Mouse (Mus musculus): ENCODE data around the gene Tsc22d2. TPM values are rescaled to one million over a fixed set of nuclear protein-coding genes. Genes with fewer than 3 reads are reported as not detected.

Tsc22d2 gene
- 7.2 and 9.6 TPM in 2 replicates for polyA plus RNA-seq (2015; fragmentation: Nextera tagmentation; extraction: Ambion mirVana)

- peak; percentile 92 for DNase-seq (ENCODE audit: low spot score)
Measured at GRCm38 (mm10) chr3:58414234-58414938, at the start of gene Tsc22d2. TSS of gene Tsc22d2 (plus strand) at chr3:58414715.

- no peak for DNase-seq (ENCODE audit: low spot score)
Measured at GRCm38 (mm10) chr3:58366756-58367155, 47.8 kb upstream of the Tsc22d2 start.

- no peak for DNase-seq (ENCODE audit: low spot score)
Measured at GRCm38 (mm10) chr3:58370811-58371210, 43.7 kb upstream of the Tsc22d2 start.

GRCm38 (mm10) chr3:58372066-58372904 lies 42.2 kb upstream of the Tsc22d2 start:
- no peak for DNase-seq (ENCODE audit: low spot score)

GRCm38 (mm10) chr3:58372905-58373208 lies 41.7 kb upstream of the Tsc22d2 start:
- no peak for DNase-seq (ENCODE audit: low spot score)

GRCm38 (mm10) chr3:58374281-58374680 lies 40.2 kb upstream of the Tsc22d2 start:
- DNase-seq (ENCODE audit: low spot score) = no peak

DNA sequence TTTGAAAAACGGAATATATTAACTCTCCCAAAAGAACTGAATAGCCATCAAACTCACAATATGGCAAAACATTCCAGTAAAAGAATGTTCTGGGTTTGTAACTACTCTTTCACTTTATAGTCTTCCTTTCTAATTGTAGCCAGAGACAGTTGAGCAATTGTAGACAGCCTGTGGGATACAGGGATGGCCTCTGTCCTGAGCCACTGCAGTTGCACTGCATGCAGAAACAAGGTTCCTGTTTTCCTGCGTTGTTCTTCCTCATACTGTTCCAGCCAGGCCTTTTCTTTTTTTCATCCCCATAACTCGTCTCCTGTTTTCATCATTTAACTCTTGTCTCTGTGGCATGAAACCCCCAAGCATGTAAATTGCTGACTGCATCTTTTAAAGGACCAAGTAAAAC lies 37.8 kb upstream of the Tsc22d2 start:
- DNase-seq (ENCODE audit: low spot score) = no peak

DNA sequence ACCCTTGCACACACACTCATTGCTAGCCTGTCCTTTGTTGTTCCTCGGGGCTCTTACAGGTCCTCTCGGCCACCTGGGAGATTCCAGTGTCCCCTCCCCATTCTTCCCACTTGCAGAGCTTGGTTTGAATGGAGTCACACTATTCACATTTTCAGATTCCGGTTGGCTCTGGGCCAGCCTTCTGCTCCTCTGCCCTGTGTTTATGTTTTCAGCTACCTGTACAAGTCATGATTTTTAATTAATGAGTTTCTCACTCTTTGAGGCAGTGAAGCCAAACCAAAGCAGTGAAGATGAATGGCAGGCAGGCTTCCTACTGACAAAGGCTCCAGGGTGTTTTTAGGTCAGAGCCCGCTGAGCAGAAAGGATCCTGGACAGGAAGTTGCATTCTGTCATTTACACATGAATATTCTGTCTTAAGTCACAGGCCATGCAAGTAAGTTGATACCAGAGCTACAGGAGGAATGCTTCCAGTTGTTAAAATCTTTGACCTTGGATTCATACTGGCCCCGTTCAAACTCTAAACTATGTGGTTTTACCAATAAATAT lies 36.9 kb upstream of the Tsc22d2 start:
- no peak for DNase-seq (ENCODE audit: low spot score)

DNA sequence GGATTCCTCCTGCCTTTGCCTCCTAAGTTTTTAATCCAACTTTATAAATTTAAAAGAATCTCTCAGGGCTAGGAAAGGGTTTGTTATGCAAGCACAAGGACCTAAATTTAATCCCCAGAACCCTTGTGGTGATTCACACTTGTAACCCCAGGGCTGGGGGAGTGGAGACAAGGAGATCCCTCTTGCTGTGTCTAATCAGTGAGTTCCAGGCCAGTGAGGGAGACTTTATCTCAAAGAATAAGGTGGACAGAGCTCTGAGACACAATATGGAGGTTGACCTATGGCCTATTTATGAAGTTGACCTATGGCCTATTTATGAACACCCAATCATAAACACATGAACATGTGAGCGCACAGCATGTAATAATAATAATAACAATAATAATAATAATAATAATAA lies 31.8 kb upstream of the Tsc22d2 start:
- no peak for DNase-seq (ENCODE audit: low spot score)

GRCm38 (mm10) chr3:58385060-58385459 lies 29.5 kb upstream of the Tsc22d2 start:
- no peak for DNase-seq (ENCODE audit: low spot score)

- no peak for DNase-seq (ENCODE audit: low spot score)
Measured at GRCm38 (mm10) chr3:58388731-58389130, 25.8 kb upstream of the Tsc22d2 start.

GRCm38 (mm10) chr3:58398541-58398940 lies 16.0 kb upstream of the Tsc22d2 start:
- DNase-seq (ENCODE audit: low spot score) = no peak

DNA sequence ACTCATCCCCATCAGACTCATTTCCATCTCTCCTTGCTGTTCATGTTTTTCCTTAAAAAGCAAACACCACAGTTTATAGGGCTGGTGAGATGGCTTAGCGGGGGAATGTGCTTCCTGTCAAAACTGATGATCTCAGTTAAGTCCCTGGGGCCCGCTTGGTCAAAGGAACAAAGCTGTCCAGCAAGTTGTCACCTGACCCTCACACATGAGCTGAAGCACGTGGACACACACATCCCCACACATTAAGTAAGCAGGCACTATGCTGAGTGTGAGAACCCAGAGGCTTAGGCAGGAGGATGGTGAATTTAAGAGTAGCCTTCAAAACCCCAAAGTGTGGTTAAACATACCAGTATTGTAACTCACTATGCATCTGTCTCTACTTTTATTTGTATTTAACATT lies 14.6 kb upstream of the Tsc22d2 start:
- DNase-seq (ENCODE audit: low spot score) = no peak

GRCm38 (mm10) chr3:58411669-58412068 lies 2.8 kb upstream of the Tsc22d2 start:
- DNase-seq (ENCODE audit: low spot score) = no peak

DNA sequence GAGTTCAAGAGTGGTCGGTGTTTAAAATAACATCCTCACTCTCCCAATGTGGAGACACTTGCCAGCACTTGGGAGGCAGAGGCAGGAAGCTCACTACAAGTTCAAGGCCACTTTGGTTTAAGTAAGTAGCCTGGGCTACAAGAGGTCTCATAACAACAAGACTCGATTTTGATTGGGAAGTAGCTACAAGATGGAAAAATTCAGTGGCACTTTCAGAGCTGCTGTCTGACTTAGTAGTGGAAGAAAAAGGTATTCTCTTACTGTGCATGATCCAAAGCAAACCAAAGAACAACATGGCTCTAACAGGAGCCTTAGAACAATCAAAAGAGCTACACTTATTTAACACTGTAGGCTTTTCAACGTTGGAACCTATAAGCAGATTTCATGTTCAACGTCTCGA lies 844 bp upstream of the Tsc22d2 start:
- DNase-seq (ENCODE audit: low spot score) = peak; percentile 28

DNA sequence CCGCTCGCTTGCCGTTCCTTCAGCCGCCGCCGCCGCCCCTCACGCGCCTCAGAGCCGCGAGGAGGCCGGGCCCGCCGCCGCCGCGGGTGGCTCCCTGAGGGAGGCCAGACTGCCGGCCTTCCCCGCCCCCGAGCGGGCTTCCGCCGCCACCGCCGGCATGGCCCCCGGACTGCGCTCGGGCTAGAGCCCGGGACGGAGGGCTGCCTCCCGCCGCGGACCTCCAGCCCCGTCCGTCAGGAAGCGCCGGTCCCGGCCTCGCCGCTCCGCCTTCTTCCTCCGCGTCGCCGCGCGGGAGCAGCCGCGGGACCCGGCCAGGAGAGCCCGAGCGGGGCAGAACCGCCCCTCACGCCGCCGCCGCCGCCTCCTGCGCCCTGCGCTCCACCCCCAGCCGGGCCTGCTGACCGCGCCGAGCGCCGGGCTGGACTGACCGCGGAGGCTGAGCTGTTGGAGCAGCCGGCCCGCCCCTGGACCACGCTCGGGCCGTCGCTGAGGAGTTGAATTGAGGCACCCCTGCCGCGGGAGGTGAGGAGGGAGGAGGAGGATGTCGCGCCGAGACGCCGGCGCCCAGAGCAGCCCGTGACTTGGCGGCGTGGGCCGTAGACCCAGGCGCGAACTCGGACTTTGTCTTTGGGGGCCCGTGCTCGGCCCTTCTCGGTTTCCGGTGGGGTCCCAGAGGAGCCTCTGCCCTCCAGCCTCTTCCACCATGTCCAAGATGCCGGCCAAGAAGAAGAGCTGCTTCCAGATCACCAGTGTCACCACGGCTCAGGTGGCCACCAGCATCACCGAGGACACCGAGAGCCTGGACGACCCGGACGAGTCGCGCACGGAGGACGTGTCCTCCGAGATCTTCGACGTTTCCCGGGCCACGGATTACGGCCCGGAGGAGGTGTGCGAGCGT lies 720 bp downstream of the Tsc22d2 start:
- peak; percentile 50 for DNase-seq (ENCODE audit: low spot score)

- DNase-seq (ENCODE audit: low spot score) = peak; percentile 68
Measured at GRCm38 (mm10) chr3:58415884-58416725, 1.6 kb downstream of the Tsc22d2 start.

DNA sequence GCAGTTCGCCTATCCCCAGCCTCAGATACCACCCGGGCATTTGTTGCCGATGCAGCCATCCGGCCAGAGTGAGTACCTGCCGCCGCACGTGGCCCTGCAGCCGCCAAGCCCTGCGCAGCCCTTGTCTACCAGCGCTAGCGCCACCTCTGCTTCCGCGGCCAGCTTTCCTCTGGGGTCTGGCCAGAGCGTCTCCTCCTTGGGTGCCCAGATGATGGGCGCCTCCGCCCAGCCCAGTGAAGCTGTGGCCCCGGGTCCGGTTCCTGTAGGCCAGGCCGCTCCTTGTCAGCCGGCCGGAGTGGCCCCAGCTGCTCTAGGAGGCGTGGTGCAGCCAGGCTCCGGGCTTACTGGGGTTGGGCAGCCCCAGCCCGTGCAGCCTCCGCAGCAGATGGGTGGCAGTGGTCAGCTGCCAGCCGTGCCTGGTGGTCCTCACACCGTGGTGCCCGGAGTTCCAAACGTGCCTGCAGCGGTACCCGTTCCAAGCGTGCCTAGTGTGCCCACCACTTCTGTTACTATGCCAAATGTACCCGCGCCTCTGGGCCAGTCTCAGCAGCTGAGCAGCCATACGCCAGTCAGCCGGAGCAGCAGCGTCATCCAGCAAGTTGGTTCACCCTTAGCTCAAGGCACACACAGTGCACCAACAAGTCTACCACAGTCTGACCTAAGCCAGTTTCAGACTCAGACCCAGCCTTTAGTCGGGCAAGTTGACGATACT lies 2.4 kb downstream of the Tsc22d2 start:
- DNase-seq (ENCODE audit: low spot score) = peak; percentile 47

DNA sequence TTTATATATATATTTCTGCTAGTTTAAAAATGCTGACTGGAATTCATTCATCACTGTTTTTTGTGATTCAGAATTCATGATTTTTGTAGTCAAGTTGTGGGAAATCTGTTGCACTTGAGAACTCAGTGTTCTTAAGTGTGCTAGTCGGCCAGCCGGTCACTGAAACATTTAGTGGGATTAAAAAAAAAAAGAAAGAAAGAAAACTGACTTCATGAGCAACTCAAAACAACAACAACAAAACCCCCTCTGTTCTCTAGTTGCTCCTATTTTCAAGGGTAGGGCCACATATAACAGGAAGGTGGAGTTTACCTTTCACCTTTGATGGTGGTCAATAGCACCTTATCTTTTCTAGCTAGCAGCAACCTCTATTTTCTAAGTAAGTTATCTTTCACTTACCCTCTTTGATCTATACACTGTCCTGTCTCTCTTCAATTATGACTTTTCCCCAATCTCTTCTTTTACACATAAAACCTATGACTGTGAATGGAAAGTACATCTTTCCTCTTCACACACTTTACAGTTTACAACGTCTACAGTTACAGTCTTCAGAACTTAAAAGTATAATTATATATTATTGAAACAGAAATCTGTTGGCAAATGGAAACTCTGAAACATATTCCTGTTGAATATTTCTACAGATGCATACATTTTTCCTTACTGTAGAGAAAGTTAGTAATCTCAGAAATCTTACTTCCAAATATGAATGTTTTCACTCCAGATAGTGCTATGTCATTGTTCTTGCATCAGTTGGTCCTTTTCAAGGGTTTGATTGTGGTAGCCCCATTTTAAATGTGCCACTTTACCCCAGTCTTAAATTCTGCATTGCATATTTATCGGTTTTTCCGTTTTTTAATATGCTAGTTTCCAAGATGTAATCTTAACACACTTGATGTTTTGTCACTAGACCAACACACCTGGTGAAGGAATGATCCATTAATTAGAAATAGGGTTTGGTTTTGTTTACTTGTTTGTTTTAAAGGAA lies 4.5 kb downstream of the Tsc22d2 start:
- no peak for DNase-seq (ENCODE audit: low spot score)
